Mouse (Mus musculus) hindbrain, embryonic 14.5 days (tissue): Measurements from ENCODE around the gene Zbtb20. TPM values are rescaled to one million over a fixed set of nuclear protein-coding genes. Genes with fewer than 3 reads are reported as not detected.

Source experiments
- ATAC-seq: fragments of 200-750 bp; cut with Nextera tagmentation; 2 replicates; pipeline ENCODE4 v1.8.0; 2017; ENCODE audit warnings: moderate number of reproducible peaks, mild to moderate bottlenecking, moderate TSS enrichment, moderate library complexity; ENCODE audit not compliant: low FRiP score
- DNase-seq: peaks from one replicate; pipeline ENCODE4 v3.0.0-alpha.2; 2015; ENCODE audit warnings: low spot score
- H3K27ac ChIP-seq: fragments of 300-500 bp; sonication (generic); 2 replicates; pipeline ENCODE4 v1.5.1; 2014; ENCODE audit warnings: mild to moderate bottlenecking, moderate library complexity
- H3K27me3 ChIP-seq: fragments of 300-500 bp; sonication (generic); 2 replicates; pipeline ENCODE4 v1.6.1; 2014; ENCODE audit warnings: mild to moderate bottlenecking, low read length, mixed read lengths; ENCODE audit not compliant: control insufficient read depth, insufficient read depth
- H3K36me3 ChIP-seq: fragments of 300-500 bp; sonication (generic); replicated peaks from 2 replicates; pipeline ENCODE4 v1.6.1; 2014; ENCODE audit not compliant: control insufficient read depth, insufficient read depth
- H3K4me1 ChIP-seq: fragments of 300-500 bp; sonication (generic); replicated peaks from 2 replicates; pipeline ENCODE4 v1.6.1; 2014; ENCODE audit warnings: antibody characterized with exemption, low read length, mixed read lengths; ENCODE audit not compliant: control insufficient read depth, insufficient read depth
- H3K4me2 ChIP-seq: fragments of 300-500 bp; sonication (generic); replicated peaks from 2 replicates; pipeline ENCODE4 v1.6.1; 2014; ENCODE audit warnings: mild to moderate bottlenecking, moderate library complexity
- H3K4me3 ChIP-seq: fragments of 300-500 bp; sonication (generic); replicated peaks from 2 replicates; pipeline ENCODE4 v1.5.1; 2014; ENCODE audit warnings: mild to moderate bottlenecking, low read length
- H3K9ac ChIP-seq: fragments of 300-500 bp; sonication (generic); 2 replicates; pipeline ENCODE4 v1.6.1; 2014
- H3K9me3 ChIP-seq: fragments of 300-500 bp; sonication (generic); 2 replicates; pipeline ENCODE4 v1.6.1; 2016; ENCODE audit warnings: low read length; ENCODE audit not compliant: control insufficient read depth
- WGBS: fragments of 180-500 bp; shearing (Covaris S2); extraction: QIAGEN DNeasy Blood & Tissue Kit; methylation state at CpG from one replicate; pipeline ENCODE4 v1.1.7; 2014; 5-methylcytosine and 5-hydroxymethylcytosine counted together
- polyA plus RNA-seq: library from polyadenylated mRNA; unstranded; fragments of >200 nt; fragmentation: Nextera tagmentation; extraction: Ambion mirVana; gene quantifications from 2 replicates; pipeline ENCODE4 v1.2.1, GENCODE M21; 2014

The Zbtb20 gene
- polyA plus RNA-seq, 1 experiment from 2014 or later, result 49.7 TPM

GRCm38 (mm10) chr16:43625956-43626355 lies 750.3 kb downstream of the Zbtb20 start:
- Histone ChIP-seq H3K27me3 (no peaks in the 10 kb centered on the region), H3K27ac (no peak overlapping the region), H3K4me2 (no peak overlapping the region), H3K9ac (no peak overlapping the region), H3K4me1 (no peaks in the 10 kb centered on the region), H3K4me3 (no peak overlapping the region), H3K9me3 (no peaks in the 10 kb centered on the region), H3K36me3 (peaks cover 31% of the 10 kb centered on the region)
- DNase-seq (no peak), ATAC-seq (no peak)
- WGBS, result 93% methylated on average over 5 of the region's 5 CpGs

- Histone ChIP-seq H3K4me1 (no peaks in the 10 kb centered on the region), H3K27me3 (no peaks in the 10 kb centered on the region), H3K9ac (no peak overlapping the region), H3K9me3 (no peaks in the 10 kb centered on the region), H3K36me3 (peaks cover 35% of the 10 kb centered on the region), H3K4me2 (no peak overlapping the region), H3K27ac (no peak overlapping the region), H3K4me3 (no peak overlapping the region)
- DNase-seq (no peak), ATAC-seq (no peak)
- 90% methylated on average over 5 of the region's 5 CpGs for WGBS
Measured at GRCm38 (mm10) chr16:43628662-43629061, 753.0 kb downstream of the Zbtb20 start.

DNA sequence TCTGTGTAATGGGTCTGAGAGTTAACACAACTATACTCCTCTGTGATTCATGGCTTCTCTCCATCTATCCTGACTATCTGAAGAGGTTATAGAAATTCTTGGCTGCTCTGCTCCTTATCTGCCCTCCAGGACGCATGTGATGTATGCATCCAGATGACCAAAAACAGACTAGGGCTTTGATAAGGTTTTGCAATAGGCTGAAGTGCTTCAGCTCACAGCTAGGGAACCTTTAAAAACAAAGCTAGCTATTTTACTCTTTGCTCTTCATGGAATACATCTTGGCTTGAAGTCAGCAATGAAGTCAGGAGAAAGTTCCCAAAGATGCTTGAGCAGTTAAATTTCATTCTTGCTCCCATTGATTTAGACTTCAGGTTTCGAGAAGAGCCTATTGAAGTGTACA lies 756.1 kb downstream of the Zbtb20 start:
- H3K9me3 ChIP-seq, result no peaks in the 10 kb centered on the region
- WGBS, result 80% methylated on average over 2 of the region's 2 CpGs
- no peak for ATAC-seq

DNA sequence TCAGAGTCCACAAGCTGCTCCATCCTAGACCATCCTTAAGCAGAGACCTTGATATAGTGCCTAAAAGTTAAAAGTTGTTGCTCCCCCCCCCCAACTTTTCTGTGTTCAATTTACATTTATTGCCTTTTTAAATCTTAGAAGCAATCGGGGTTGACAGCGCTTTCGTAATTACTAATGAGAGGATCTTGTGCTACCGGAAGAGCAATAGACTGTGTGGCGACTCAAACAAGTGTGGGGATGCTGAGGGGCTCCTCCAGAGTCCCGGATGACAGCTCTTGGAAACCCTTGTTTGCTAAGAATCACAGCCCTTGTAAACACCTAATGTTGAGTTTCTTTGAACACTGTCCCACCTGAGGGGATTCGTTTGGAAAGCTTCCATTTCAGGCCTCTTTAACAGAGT lies 758.4 kb downstream of the Zbtb20 start:
- peaks cover 24% of the 10 kb centered on the region; the same call in 1 of the 2 replicates for H3K36me3 ChIP-seq
- WGBS, result 92% methylated on average over 7 of the region's 7 CpGs

More for the DNA sequence above, 756.1 kb downstream of the Zbtb20 start:
- Histone ChIP-seq H3K4me3 (no peak overlapping the region), H3K4me1 (no peaks in the 10 kb centered on the region), H3K27ac (no peak overlapping the region), H3K9ac (no peak overlapping the region), H3K27me3 (no peaks in the 10 kb centered on the region), H3K36me3 (peaks cover 31% of the 10 kb centered on the region), H3K4me2 (no peak overlapping the region)
- DNase-seq, result no peak

GRCm38 (mm10) chr16:43637241-43637640 lies 761.6 kb downstream of the Zbtb20 start:
- H3K9ac ChIP-seq, result no peak overlapping the region
- no peaks in the 10 kb centered on the region for H3K27me3 ChIP-seq
- H3K4me2 ChIP-seq, result no peak overlapping the region
- H3K4me3 ChIP-seq, result no peak overlapping the region
- no peaks in the 10 kb centered on the region for H3K4me1 ChIP-seq
- ATAC-seq (no peak), DNase-seq (no peak)
- H3K27ac ChIP-seq, result no peak overlapping the region
- H3K9me3 ChIP-seq, result no peaks in the 10 kb centered on the region
- 94% methylated on average over 8 of the region's 8 CpGs for WGBS
- H3K36me3 ChIP-seq, result peaks cover 16% of the 10 kb centered on the region; the same call in 1 of the 2 replicates

More for the DNA sequence above, 758.4 kb downstream of the Zbtb20 start:
- DNase-seq (no peak), ATAC-seq (no peak)
- Histone ChIP-seq H3K9me3 (no peaks in the 10 kb centered on the region), H3K27ac (no peak overlapping the region), H3K4me1 (no peaks in the 10 kb centered on the region), H3K9ac (no peak overlapping the region), H3K4me3 (no peak overlapping the region), H3K27me3 (no peaks in the 10 kb centered on the region), H3K4me2 (no peak overlapping the region)

DNA sequence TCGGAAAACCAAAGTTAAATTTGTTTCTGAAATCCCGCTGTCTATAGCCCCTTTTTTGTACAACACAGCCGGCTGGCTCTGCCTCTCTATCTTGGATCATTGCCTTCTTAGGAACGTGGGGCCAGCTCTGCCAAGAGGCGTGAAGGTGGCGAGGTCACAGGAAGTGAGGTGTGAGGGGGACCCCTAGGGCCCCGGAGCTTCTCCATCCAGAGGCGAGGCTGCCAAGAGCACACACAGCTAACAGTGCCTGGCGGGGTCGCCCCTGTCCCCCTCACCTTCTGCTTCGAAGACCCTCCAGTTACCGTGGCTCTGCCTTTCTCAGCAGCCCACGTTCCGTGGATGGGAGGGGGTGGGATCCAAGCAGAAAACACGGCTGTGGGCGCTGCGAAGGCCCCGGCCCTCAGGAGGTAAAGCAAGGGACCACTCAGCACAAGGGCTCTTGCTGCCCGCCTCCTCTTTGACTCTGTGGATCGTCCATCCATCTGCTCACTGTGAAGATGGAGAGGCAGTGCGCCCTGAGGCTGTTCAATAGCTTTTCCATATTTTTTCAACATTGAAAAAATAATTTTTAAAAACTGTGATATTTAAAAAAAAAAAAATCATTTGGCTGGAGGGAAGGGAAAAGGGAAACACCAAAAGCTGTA lies 762.8 kb downstream of the Zbtb20 start:
- Histone ChIP-seq H3K27me3 (no peaks in the 10 kb centered on the region), H3K9ac (no peak overlapping the region), H3K36me3 (peaks cover 15% of the 10 kb centered on the region; the same call in 1 of the 2 replicates), H3K9me3 (no peaks in the 10 kb centered on the region), H3K4me1 (no peaks in the 10 kb centered on the region), H3K4me3 (no peak overlapping the region), H3K27ac (no peak overlapping the region), H3K4me2 (no peak overlapping the region)
- ATAC-seq, result peak; percentile 27; the same call in 1 of the 2 replicates
- 81% methylated on average over 21 of the region's 21 CpGs for WGBS
- no peak for DNase-seq

- no peak for ATAC-seq
- no peak overlapping the region for H3K9ac ChIP-seq
- H3K36me3 ChIP-seq, result peaks cover 4% of the 10 kb centered on the region; the same call in 1 of the 2 replicates
- no peaks in the 10 kb centered on the region for H3K9me3 ChIP-seq
- no peaks in the 10 kb centered on the region for H3K4me1 ChIP-seq
- H3K4me2 ChIP-seq, result no peak overlapping the region
- H3K27me3 ChIP-seq, result no peaks in the 10 kb centered on the region
- 90% methylated on average over 8 of the region's 8 CpGs for WGBS
- H3K4me3 ChIP-seq, result no peak overlapping the region
- no peak overlapping the region for H3K27ac ChIP-seq
- no peak for DNase-seq
Measured at GRCm38 (mm10) chr16:43641230-43641629, 765.5 kb downstream of the Zbtb20 start.

- Histone ChIP-seq H3K4me3 (no peak overlapping the region), H3K36me3 (no peaks in the 10 kb centered on the region), H3K4me2 (no peak overlapping the region), H3K9me3 (no peaks in the 10 kb centered on the region), H3K27me3 (no peaks in the 10 kb centered on the region), H3K9ac (no peak overlapping the region), H3K4me1 (no peaks in the 10 kb centered on the region), H3K27ac (no peak overlapping the region)
- ATAC-seq, result no peak
- 72% methylated on average over 4 of the region's 4 CpGs for WGBS
- DNase-seq, result no peak
Measured at GRCm38 (mm10) chr16:43645879-43646278, 770.2 kb downstream of the Zbtb20 start.

DNA sequence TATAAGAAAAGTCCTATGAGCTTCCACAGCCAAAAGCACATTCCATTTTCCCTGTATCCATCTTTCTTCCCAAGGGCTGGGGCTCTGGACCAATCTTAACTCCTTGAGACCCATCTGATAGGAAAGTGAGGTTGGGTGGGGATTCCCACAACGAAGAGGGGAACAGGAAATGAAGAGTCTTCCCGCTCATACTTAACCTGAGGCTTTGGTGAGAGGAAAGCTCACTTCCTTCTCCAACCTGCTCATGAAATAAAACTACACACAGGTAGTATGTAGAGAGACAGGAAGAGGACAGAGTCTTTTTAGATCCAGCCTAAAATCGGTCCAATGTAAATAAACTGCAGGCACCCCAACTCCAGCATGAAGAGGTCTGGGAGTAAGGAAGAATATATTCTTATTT lies 771.3 kb downstream of the Zbtb20 start:
- Histone ChIP-seq H3K4me2 (no peak overlapping the region), H3K4me1 (no peaks in the 10 kb centered on the region), H3K27ac (no peak overlapping the region), H3K9ac (no peak overlapping the region), H3K9me3 (no peaks in the 10 kb centered on the region), H3K36me3 (no peaks in the 10 kb centered on the region), H3K27me3 (no peaks in the 10 kb centered on the region), H3K4me3 (no peak overlapping the region)
- ATAC-seq, result no peak
- DNase-seq, result no peak
- WGBS, result 86% methylated on average over 3 of the region's 3 CpGs

DNA sequence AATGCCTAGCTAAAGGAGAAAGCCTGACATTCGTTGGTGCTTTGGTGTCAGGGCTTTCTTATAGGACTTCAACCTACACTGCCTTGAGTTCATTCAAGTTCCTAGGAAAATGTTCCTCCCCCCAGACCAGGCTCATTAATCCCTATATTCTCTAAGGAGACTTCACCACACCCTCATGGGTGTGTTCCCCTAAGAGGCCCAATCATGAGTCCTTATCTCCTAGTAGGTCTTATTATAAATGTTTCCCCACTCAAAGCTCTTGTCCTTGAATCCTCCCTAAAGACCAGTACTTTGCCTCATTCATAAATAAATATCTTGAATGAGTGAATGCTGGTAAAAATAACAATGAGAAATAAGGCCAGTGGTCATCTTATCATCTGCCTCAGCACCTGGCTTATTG lies 772.0 kb downstream of the Zbtb20 start:
- no peak overlapping the region for H3K4me2 ChIP-seq
- no peak overlapping the region for H3K4me3 ChIP-seq
- 84% methylated on average over 1 of the region's 1 CpGs for WGBS
- H3K27ac ChIP-seq, result no peak overlapping the region
- no peaks in the 10 kb centered on the region for H3K4me1 ChIP-seq
- H3K9ac ChIP-seq, result no peak overlapping the region
- ATAC-seq (no peak), DNase-seq (no peak)
- H3K36me3 ChIP-seq, result no peaks in the 10 kb centered on the region
- H3K27me3 ChIP-seq, result no peaks in the 10 kb centered on the region
- no peaks in the 10 kb centered on the region for H3K9me3 ChIP-seq
